Mouse (Mus musculus) erythroblast, embryonic 14.5 days (primary cell): ENCODE data around the gene Fam243.

ENCODE experiments used
- GATA1 ChIP-seq: IDR thresholded peaks from 2 replicates; pipeline ENCODE4 v1.6.1; 2012; ENCODE audit warnings: low read length, inconsistent platforms, mixed read lengths
- TAL1 ChIP-seq: IDR thresholded peaks from 3 replicates; pipeline ENCODE4 v1.6.1; 2012; ENCODE audit warnings: low read length, inconsistent platforms, mixed read lengths

DNA sequence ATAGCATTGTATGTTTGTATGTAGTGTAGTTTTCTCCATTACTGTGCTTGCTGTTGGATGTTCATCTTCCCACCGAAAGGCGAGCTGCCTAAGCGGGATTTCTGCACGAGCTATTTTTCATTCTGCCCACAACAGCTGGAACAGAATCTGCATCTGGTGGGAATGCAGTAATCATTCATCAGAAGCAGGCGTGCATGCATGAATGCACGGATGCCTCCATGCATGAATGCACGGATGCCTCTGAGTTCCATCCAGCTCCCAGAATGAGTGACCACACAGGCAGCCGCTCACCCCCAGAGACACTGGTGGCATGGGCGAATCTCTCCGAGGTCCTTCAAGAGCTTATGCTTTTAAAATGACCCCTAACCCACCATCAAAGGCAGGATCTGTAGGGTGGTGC lies 36.3 kb upstream of the Fam243 start:
- TF ChIP-seq TAL1 (no peak), GATA1 (no peak)
